Mouse (Mus musculus): ENCODE data around the gene Ift57. TPM values are rescaled to one million over a fixed set of nuclear protein-coding genes. Genes with fewer than 3 reads are reported as not detected.

Gene Ift57
- polyA plus RNA-seq, 1 experiment from 2014 or later, result 17.5 TPM

GRCm38 (mm10) chr16:49761981-49762380 is 62.9 kb downstream of the Ift57 start:
- H3K4me2 ChIP-seq (replicated peaks), result no peak overlapping the region
- no peak for ATAC-seq
- no peak overlapping the region for H3K27ac ChIP-seq
- H3K4me1 ChIP-seq (replicated peaks), result no peaks in the 10 kb centered on the region
- no peaks in the 10 kb centered on the region for H3K9me3 ChIP-seq
- no peak overlapping the region for H3K4me3 ChIP-seq (replicated peaks)
- no peaks in the 10 kb centered on the region for H3K27me3 ChIP-seq (replicated peaks)
- 80% methylated on average over 5 of the region's 5 CpGs for WGBS
- H3K36me3 ChIP-seq, result no peaks in the 10 kb centered on the region
- H3K9ac ChIP-seq, result no peak overlapping the region

GRCm38 (mm10) chr16:49766326-49766725 is 67.3 kb downstream of the Ift57 start:
- no peaks in the 10 kb centered on the region for H3K36me3 ChIP-seq
- no peak overlapping the region for H3K4me3 ChIP-seq (replicated peaks)
- H3K27ac ChIP-seq, result no peak overlapping the region
- no peaks in the 10 kb centered on the region for H3K9me3 ChIP-seq
- no peak overlapping the region for H3K4me2 ChIP-seq (replicated peaks)
- 49% methylated on average over 3 of the region's 3 CpGs for WGBS
- no peak overlapping the region for H3K9ac ChIP-seq
- ATAC-seq, result no peak
- H3K4me1 ChIP-seq (replicated peaks), result no peaks in the 10 kb centered on the region
- no peaks in the 10 kb centered on the region for H3K27me3 ChIP-seq (replicated peaks)

DNA sequence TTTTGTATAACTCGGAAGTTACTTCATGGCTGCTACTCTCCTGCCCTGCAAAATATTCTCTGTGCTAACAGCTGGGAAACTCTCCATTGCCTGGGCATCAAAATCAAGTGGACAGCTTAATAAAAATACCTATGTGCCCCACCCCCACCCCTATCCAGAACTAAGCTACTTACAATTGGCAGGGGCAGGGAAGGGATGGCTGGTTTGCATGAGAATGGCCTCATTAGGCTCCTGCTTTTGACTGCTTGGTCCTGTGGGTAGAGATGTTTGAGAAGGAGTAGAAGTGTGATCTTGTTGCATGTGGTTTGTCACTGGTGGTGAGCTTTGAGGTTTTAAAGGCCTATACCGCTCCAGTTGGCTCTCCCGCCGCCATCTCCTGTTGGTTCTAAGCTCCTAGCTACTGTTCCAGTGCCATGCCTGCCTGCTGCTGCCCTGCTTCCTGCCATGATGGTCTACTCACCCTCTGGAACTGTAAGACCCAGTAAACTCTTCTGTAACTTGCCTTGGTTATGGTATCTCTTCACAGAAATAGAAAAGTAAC is 69.5 kb downstream of the Ift57 start:
- WGBS, result 94% methylated on average over 4 of the region's 4 CpGs
- no peaks in the 10 kb centered on the region for H3K36me3 ChIP-seq
- H3K9me3 ChIP-seq, result no peaks in the 10 kb centered on the region
- no peak for ATAC-seq
- no peak overlapping the region for H3K4me3 ChIP-seq (replicated peaks)
- no peak overlapping the region for H3K27ac ChIP-seq
- no peak overlapping the region for H3K4me2 ChIP-seq (replicated peaks)
- H3K4me1 ChIP-seq (replicated peaks), result no peaks in the 10 kb centered on the region
- no peak overlapping the region for H3K9ac ChIP-seq
- no peaks in the 10 kb centered on the region for H3K27me3 ChIP-seq (replicated peaks)

GRCm38 (mm10) chr16:49769831-49770261 is 70.8 kb downstream of the Ift57 start:
- 73% methylated on average over 2 of the region's 2 CpGs for WGBS
- H3K27ac ChIP-seq, result no peak overlapping the region
- no peaks in the 10 kb centered on the region for H3K27me3 ChIP-seq (replicated peaks)
- ATAC-seq, result peak; percentile 65; the same call in 1 of the 2 replicates
- no peaks in the 10 kb centered on the region for H3K36me3 ChIP-seq
- no peak overlapping the region for H3K9ac ChIP-seq
- H3K4me1 ChIP-seq (replicated peaks), result no peaks in the 10 kb centered on the region
- no peaks in the 10 kb centered on the region for H3K9me3 ChIP-seq
- H3K4me2 ChIP-seq (replicated peaks), result no peak overlapping the region
- no peak overlapping the region for H3K4me3 ChIP-seq (replicated peaks)

GRCm38 (mm10) chr16:49770320-49771189 is 71.5 kb downstream of the Ift57 start:
- Histone ChIP-seq H3K36me3 (no peaks in the 10 kb centered on the region), H3K9ac (no peak overlapping the region), H3K27me3 (replicated peaks) (no peaks in the 10 kb centered on the region), H3K4me3 (replicated peaks) (no peak overlapping the region), H3K9me3 (no peaks in the 10 kb centered on the region), H3K4me1 (replicated peaks) (no peaks in the 10 kb centered on the region), H3K4me2 (replicated peaks) (no peak overlapping the region), H3K27ac (no peak overlapping the region)
- ATAC-seq, result no peak
- 83% methylated on average over 12 of the region's 12 CpGs for WGBS

DNA sequence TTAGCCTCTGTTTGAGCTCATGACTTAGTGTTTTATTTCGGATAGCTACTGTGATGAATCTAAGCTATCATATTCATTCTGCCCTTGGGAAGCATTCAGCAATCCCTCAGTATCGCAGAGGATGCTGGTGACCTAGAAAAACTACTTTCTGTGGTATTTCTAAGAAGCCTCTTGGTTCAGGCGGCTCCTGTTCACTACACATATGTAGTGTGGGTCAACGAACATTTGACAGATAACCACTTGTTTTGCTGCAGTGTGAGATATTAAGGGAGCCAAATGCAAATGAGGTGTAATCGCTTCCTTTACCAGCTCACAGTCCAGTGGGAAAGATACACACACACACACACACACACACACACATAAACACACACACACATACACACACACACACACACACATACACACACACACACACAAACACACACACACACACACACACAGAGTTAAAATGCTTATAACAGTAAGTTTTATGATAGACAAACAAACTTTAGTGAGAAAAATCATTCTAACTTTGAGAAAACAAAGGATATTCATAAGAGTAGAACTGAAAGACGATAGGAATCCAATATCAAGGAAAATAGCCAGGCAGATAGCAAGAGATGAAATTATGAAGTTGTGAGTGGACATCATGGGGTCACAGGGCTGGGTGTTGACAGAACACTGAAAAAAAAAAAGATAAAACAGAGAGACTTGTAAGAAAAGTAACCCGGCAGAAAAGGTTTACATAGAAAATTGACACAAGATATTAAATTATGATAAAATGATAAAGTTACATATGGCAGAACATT is 72.8 kb downstream of the Ift57 start:
- peak; percentile 53; the same call in 1 of the 2 replicates for ATAC-seq
- WGBS, result 82% methylated on average over 7 of the region's 7 CpGs

GRCm38 (mm10) chr16:49772576-49772975 is 73.5 kb downstream of the Ift57 start:
- no peak overlapping the region for H3K4me2 ChIP-seq (replicated peaks)
- no peaks in the 10 kb centered on the region for H3K36me3 ChIP-seq
- H3K27ac ChIP-seq, result no peak overlapping the region
- no peaks in the 10 kb centered on the region for H3K4me1 ChIP-seq (replicated peaks)
- H3K9me3 ChIP-seq, result no peaks in the 10 kb centered on the region
- H3K4me3 ChIP-seq (replicated peaks), result no peak overlapping the region
- H3K9ac ChIP-seq, result no peak overlapping the region
- ATAC-seq, result no peak
- no peaks in the 10 kb centered on the region for H3K27me3 ChIP-seq (replicated peaks)
- WGBS, result 41% methylated on average over 1 of the region's 1 CpGs

More for the DNA sequence above, 72.8 kb downstream of the Ift57 start:
- no peaks in the 10 kb centered on the region for H3K27me3 ChIP-seq (replicated peaks)
- no peak overlapping the region for H3K9ac ChIP-seq
- no peak overlapping the region for H3K4me3 ChIP-seq (replicated peaks)
- H3K36me3 ChIP-seq, result no peaks in the 10 kb centered on the region
- H3K4me1 ChIP-seq (replicated peaks), result no peaks in the 10 kb centered on the region
- no peaks in the 10 kb centered on the region for H3K9me3 ChIP-seq
- H3K27ac ChIP-seq, result no peak overlapping the region
- no peak overlapping the region for H3K4me2 ChIP-seq (replicated peaks)

GRCm38 (mm10) chr16:49773068-49773467 is 74.0 kb downstream of the Ift57 start:
- Histone ChIP-seq H3K27ac (no peak overlapping the region), H3K9me3 (no peaks in the 10 kb centered on the region), H3K4me2 (replicated peaks) (no peak overlapping the region), H3K4me1 (replicated peaks) (no peaks in the 10 kb centered on the region), H3K27me3 (replicated peaks) (no peaks in the 10 kb centered on the region), H3K36me3 (no peaks in the 10 kb centered on the region), H3K9ac (no peak overlapping the region), H3K4me3 (replicated peaks) (no peak overlapping the region)
- ATAC-seq, result no peak
- 79% methylated on average over 1 of the region's 1 CpGs for WGBS

GRCm38 (mm10) chr16:49774059-49775001 is 75.3 kb downstream of the Ift57 start:
- H3K36me3 ChIP-seq, result no peaks in the 10 kb centered on the region
- WGBS, result 83% methylated on average over 18 of the region's 18 CpGs
- H3K9ac ChIP-seq, result no peak overlapping the region
- H3K4me3 ChIP-seq (replicated peaks), result no peak overlapping the region
- ATAC-seq, result no peak
- H3K27me3 ChIP-seq (replicated peaks), result no peaks in the 10 kb centered on the region
- H3K4me2 ChIP-seq (replicated peaks), result no peak overlapping the region
- no peaks in the 10 kb centered on the region for H3K9me3 ChIP-seq
- no peak overlapping the region for H3K27ac ChIP-seq
- no peaks in the 10 kb centered on the region for H3K4me1 ChIP-seq (replicated peaks)

- H3K36me3 ChIP-seq, result no peaks in the 10 kb centered on the region
- no peak overlapping the region for H3K27ac ChIP-seq
- no peaks in the 10 kb centered on the region for H3K4me1 ChIP-seq (replicated peaks)
- ATAC-seq, result peak; percentile 79; the same call in 1 of the 2 replicates
- H3K4me3 ChIP-seq (replicated peaks), result no peak overlapping the region
- no peaks in the 10 kb centered on the region for H3K9me3 ChIP-seq
- WGBS, result 82% methylated on average over 22 of the region's 22 CpGs
- no peaks in the 10 kb centered on the region for H3K27me3 ChIP-seq (replicated peaks)
- no peak overlapping the region for H3K9ac ChIP-seq
- H3K4me2 ChIP-seq (replicated peaks), result no peak overlapping the region
These were observed 76.3 kb downstream of the Ift57 start for GRCm38 (mm10) chr16:49775002-49775966.

DNA sequence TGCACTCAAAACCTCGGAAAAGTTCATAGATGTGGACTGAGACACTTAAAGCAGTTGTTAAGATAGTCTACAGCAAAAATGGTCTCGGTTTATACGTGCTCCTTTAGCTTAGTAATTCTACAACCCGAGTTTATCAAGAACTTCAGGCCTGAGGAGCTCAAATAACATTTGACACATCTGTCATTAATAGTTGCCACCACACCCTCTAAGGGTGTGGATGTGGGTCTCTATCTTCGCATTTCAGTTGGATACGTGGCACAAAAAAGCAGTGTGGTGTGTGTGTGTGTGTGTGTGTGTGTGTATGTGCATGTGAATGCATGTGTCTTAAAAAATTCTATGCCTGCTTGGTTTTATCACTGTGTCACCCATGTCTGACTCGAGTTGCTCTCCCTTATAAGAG is 77.9 kb downstream of the Ift57 start:
- no peaks in the 10 kb centered on the region for H3K36me3 ChIP-seq

More for the DNA sequence above, 77.9 kb downstream of the Ift57 start:
- Histone ChIP-seq H3K4me2 (replicated peaks) (no peak overlapping the region), H3K9me3 (no peaks in the 10 kb centered on the region), H3K4me1 (replicated peaks) (no peaks in the 10 kb centered on the region), H3K27ac (no peak overlapping the region), H3K9ac (no peak overlapping the region), H3K4me3 (replicated peaks) (no peak overlapping the region), H3K27me3 (replicated peaks) (no peaks in the 10 kb centered on the region)
- ATAC-seq, result peak; percentile 75; the same call in 1 of the 2 replicates
- WGBS, result 78% methylated on average over 7 of the region's 7 CpGs

Measured in intestine, embryonic 15.5 days (tissue).